In genomic region chr15:94160806-94161205, GRCm38 (mm10) we compare ENCODE assay signal across 23 mouse cellular contexts.
DNase-seq lines count a peak whose midpoint lies in the region; ATAC-seq and TF ChIP-seq lines count a peak whose summit lies in the region.
"Had no signal": no experiment of that assay in that cellular context is flagged by ENCODE, and none has a peak within 500 bp of the region (broad histone marks: within the 10 kb centered on the region; RNA-seq: fewer than 3 reads in every experiment).

No protein-coding gene starts in this region.

- no peak overlapping the region for H3K9ac ChIP-seq in intestine, postnatal 0 days (ENCODE audit: low read depth, low read length)
- H3K9ac ChIP-seq: embryonic facial prominence, embryonic 15.5 days; hindbrain, embryonic 12.5 days had no signal

- WGBS in intestine, postnatal 0 days, result 68% methylated on average over 4 of the region's 4 CpGs

- ATAC-seq in intestine, postnatal 0 days, result no peak
- ATAC-seq: forebrain, embryonic 14.5 days; hindbrain, embryonic 16.5 days had no signal

- no peak for TF ChIP-seq CTCF in intestine, postnatal 0 days (IDR thresholded peaks at IDR 0.05; ENCODE audit: low read depth)

- no peak overlapping the region for H3K4me3 ChIP-seq in intestine, postnatal 0 days (ENCODE audit: low read depth, low read length)
- H3K4me3 ChIP-seq: embryonic facial prominence, embryonic 15.5 days; erythroblast, embryonic 14.5 days; forebrain, embryonic 10.5 days; heart, embryonic 10.5 days; hindbrain, embryonic 12.5 days had no signal

- intact Hi-C loops in left cerebral cortex, postnatal 10 days (cut with DNase I), result no loop called here
- intact Hi-C loops in left cerebral cortex, postnatal 25 days (cut with DNase I), result loop anchor here (5.0 kb wide), 1 partner anchor 284 kb away; no protein-coding TSS in a partner anchor

- DNase-seq in frontal cortex, adult 2 months (ENCODE audit: extremely low spot score in 1 of 2, low spot score in 1 of 2), result peak; percentile 6 to 52
- no peak for DNase-seq in frontal cortex, postnatal 14 days (ENCODE audit: low spot score in 2 of 2)
- DNase-seq in left cerebral cortex, adult 9 months (ENCODE audit: low spot score in 2 of 2), result peak; percentile 13 to 41
- no peak for DNase-seq in left cerebral cortex, postnatal 10 days (ENCODE audit: extremely low spot score in 1 of 2, low spot score in 2 of 2)
- DNase-seq in brain, adult 2 months (ENCODE audit: low read depth, low spot score), result peak; percentile 60
- peak; percentile 12 to 67 for DNase-seq in left cerebral cortex, postnatal 25 days (ENCODE audit: low spot score in 2 of 2)
- no peak for DNase-seq in heart, adult 9 months (ENCODE audit: low spot score in 2 of 2)
- DNase-seq: adrenal gland, postnatal 10 days; cerebellum, adult 11-12 months; cerebellum, adult 9-11 months; embryo, embryonic 11 days; gastrocnemius, postnatal 36 days; heart, adult 11 months; heart, postnatal 10 days; heart, postnatal 4 days had no signal

- no peaks in the 10 kb centered on the region for H3K36me3 ChIP-seq in intestine, postnatal 0 days (ENCODE audit: control insufficient read depth, insufficient read depth)
- H3K36me3 ChIP-seq: embryonic facial prominence, embryonic 15.5 days; forebrain, embryonic 10.5 days; heart, embryonic 10.5 days; hindbrain, embryonic 12.5 days had no signal

- H3K4me2 ChIP-seq in intestine, postnatal 0 days (replicated peaks; ENCODE audit: low read depth), result no peak overlapping the region
- H3K4me2 ChIP-seq: embryonic facial prominence, embryonic 15.5 days; hindbrain, embryonic 12.5 days had no signal

- no peaks in the 10 kb centered on the region; the same call in 1 of the 2 replicates for H3K9me3 ChIP-seq in intestine, postnatal 0 days (ENCODE audit: control insufficient read depth)
- H3K9me3 ChIP-seq: embryonic facial prominence, embryonic 15.5 days; forebrain, embryonic 10.5 days; heart, embryonic 10.5 days; hindbrain, embryonic 12.5 days had no signal

- no peaks in the 10 kb centered on the region for H3K4me1 ChIP-seq in intestine, postnatal 0 days (replicated peaks; ENCODE audit: control insufficient read depth, insufficient read depth, low read length)
- H3K4me1 ChIP-seq: embryonic facial prominence, embryonic 15.5 days; forebrain, embryonic 10.5 days; heart, embryonic 10.5 days; hindbrain, embryonic 12.5 days had no signal

- no peaks in the 10 kb centered on the region for H3K27me3 ChIP-seq in intestine, postnatal 0 days (replicated peaks; ENCODE audit: control insufficient read depth, insufficient read depth, low read length)
- H3K27me3 ChIP-seq: embryonic facial prominence, embryonic 15.5 days; hindbrain, embryonic 12.5 days had no signal

- H3K27ac ChIP-seq in intestine, postnatal 0 days (ENCODE audit: low read depth, low read length), result no peak overlapping the region
- H3K27ac ChIP-seq: embryonic facial prominence, embryonic 15.5 days; forebrain, embryonic 10.5 days; heart, embryonic 10.5 days; hindbrain, embryonic 12.5 days had no signal

Comparison
In these comparisons a context has a peak if more than half of its experiments do, and no peak if none do; other contexts are left out.
1. DNase-seq: peak in frontal cortex, adult 2 months (2 of 2), left cerebral cortex, adult 9 months (2 of 2), brain, adult 2 months (single experiment) and left cerebral cortex, postnatal 25 days (2 of 2); none in frontal cortex, postnatal 14 days (0 of 2), left cerebral cortex, postnatal 10 days (0 of 2) and heart, adult 9 months (0 of 2).